Mouse (Mus musculus): ENCODE measurements around the gene Arel1. TPM values are rescaled to one million over a fixed set of nuclear protein-coding genes. Genes with fewer than 3 reads are reported as not detected.

Arel1 gene
- polyA plus RNA-seq, 1 experiment from 2014 or later: 21.5 TPM

DNA sequence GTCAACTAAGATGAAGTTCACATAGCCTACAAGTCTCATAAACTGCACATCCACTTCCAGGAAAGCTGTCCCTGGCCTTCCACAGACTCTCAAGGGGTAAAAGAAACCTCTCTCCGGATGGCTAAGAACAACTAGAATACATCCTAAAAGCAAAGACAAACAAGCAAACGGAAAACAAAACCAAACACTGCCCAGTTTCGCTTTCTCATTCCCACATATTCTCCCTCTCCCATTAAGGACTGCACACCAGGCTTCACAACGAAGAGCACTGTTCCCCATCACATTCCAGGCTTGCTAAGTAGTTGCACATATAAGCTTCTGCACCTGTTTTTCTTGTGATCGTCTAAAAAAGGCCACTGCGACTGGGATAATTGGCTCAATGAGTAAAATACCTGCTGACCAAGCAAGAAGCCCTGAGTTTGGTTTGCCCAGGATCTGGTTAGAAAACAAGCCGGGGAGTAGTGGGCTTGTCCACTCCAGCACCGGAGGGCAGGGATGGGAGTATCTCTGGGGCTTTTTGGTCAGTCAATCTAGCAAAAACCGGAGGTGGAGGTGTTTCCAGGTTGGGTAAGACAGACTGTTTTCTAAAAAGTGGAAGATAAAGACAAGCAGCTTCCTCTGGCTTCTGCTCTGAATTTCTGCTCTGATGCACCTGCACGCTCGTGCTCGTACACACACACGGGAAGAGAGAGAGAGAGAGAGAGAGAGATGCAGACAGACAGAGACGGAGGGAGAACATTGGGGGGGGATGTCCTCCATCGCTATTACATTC is 858 bp downstream of the Arel1 start:
- Histone ChIP-seq H3K27me3 (ENCODE audit: insufficient read depth, poor library complexity, severe bottlenecking) (no peaks in the 10 kb centered on the region), H3K9me3 (no peaks in the 10 kb centered on the region), H3K4me3 (peak overlapping the region; percentile 85), H3K4me1 (replicated peaks) (peaks cover 18% of the 10 kb centered on the region), H3K36me3 (peaks cover 25% of the 10 kb centered on the region), H3K27ac (peak overlapping the region; percentile 90)
- DNase-seq (ENCODE audit: low spot score): no peak
- 27% methylated on average over 15 of the region's 15 CpGs for WGBS

DNA sequence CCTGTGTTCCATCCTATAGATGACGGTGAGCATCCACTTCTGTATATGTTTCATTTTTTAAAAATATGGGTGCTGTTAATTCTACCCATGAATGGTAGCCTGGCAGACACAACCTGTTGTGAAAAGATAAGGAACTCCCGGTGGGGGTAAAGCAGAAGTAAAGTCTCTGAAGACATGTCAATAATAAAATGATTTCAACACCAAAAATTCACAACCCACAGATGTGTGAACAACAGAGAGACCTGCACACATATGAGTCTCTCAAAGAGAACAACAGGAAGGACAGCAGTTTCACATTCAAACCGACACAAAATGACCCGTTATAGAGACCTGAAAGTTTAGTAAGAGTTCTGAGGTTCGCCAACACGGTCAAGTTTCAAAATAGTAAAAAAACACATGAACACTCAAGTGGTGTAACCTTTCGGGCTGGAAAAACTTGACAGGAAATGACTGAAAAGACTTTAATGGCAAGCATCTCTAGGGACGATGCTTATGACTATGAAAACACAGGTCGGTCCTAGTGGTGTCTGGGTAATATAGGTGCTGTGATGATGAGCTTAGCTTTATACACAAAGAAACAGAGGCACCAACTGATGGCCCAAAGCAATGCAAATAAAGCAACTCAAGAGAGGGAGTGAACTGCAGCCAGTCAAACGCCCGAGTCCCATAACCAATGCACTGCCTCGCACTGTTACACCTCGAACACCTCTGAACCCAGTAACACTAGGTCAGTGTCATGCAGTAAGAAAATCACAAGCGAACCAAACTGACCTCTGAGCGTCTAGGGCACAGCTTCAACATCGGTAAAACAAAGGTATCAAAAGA is 1.7 kb downstream of the Arel1 start:
- H3K27ac ChIP-seq: no peak overlapping the region
- H3K27me3 ChIP-seq (ENCODE audit: insufficient read depth, poor library complexity, severe bottlenecking): no peaks in the 10 kb centered on the region
- no peak for DNase-seq (ENCODE audit: low spot score)
- H3K4me1 ChIP-seq (replicated peaks): peaks cover 18% of the 10 kb centered on the region
- H3K9me3 ChIP-seq: no peaks in the 10 kb centered on the region
- H3K4me3 ChIP-seq: peak overlapping the region; percentile 85
- peaks cover 23% of the 10 kb centered on the region for H3K36me3 ChIP-seq
- 85% methylated on average over 16 of the region's 16 CpGs for WGBS

DNA sequence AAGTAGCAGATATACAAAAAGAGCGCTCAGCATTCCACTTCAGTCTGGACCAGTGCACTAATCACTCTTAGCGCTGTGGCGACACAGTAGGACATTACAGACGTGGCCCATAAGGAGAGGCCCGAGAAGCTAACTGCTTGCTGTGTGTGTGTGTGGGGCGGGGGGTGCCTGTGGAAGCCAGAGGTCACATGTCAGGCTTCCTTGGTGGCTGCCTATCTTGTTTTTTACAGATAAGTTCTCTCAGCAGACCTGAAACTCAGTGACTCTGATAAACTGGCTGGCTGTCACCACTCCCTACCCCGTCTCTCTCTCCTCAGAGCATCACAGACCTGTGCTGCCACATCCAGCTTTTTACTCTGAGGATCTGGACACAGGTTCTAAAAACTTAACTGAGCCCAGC is 8.1 kb downstream of the Arel1 start:
- no peak for DNase-seq (ENCODE audit: low spot score)
- H3K36me3 ChIP-seq: peaks cover 23% of the 10 kb centered on the region
- no peak overlapping the region for H3K27ac ChIP-seq
- H3K27me3 ChIP-seq (ENCODE audit: insufficient read depth, poor library complexity, severe bottlenecking): no peaks in the 10 kb centered on the region
- H3K4me3 ChIP-seq: no peak overlapping the region
- H3K4me1 ChIP-seq (replicated peaks): no peaks in the 10 kb centered on the region
- 83% methylated on average over 7 of the region's 7 CpGs for WGBS
- no peaks in the 10 kb centered on the region for H3K9me3 ChIP-seq

DNA sequence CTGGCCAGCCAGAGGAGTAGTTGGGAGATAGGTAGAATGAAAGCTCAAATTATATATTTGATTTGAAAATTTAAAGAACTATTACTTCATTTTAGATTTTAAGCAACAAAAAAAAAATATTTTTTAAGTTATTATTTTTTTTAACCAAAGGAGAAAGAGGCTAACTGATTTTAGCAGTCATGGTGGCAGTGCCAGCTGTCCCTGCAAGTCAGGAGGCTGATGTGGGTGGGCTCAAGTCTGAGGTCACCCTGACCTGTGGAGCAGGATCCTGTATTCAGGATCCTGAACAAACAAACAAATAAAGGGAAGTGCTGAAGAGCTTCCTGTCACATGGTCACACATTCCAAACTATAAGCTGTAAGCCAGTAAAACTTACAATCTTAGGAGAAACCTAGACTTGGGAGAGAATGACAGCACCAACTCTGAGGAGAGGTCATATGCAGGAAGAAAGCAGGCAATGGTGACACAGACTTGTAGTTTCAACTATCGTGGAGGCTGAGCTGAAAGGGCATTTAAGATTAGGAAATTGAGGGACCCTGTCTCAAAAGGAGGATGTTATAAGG is 11.8 kb downstream of the Arel1 start:
- 86% methylated on average over 1 of the region's 1 CpGs for WGBS
- no peaks in the 10 kb centered on the region for H3K27me3 ChIP-seq (ENCODE audit: insufficient read depth, poor library complexity, severe bottlenecking)
- no peaks in the 10 kb centered on the region for H3K4me1 ChIP-seq (replicated peaks)
- no peaks in the 10 kb centered on the region for H3K9me3 ChIP-seq
- no peak for DNase-seq (ENCODE audit: low spot score)
- no peak overlapping the region for H3K27ac ChIP-seq
- H3K4me3 ChIP-seq: no peak overlapping the region
- peaks cover 31% of the 10 kb centered on the region for H3K36me3 ChIP-seq

DNA sequence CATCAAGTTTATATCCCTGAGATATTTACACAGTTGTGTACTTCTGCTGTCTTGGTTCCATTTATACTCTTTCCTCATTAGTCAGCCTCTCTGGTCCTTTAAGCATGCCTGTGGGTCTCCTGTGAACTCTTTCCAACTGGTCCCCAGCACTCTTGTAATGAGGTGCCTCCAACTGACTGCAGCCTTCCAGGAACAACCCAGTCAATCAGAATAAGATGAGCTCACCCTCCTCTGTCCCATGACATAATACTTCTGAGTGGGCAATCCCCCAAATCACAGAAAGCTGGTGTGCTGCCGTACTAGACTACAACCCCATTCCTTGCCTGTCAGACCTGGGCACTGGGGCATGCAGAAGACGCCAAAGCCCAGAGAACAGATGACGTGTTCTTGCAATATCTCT is 14.4 kb downstream of the Arel1 start:
- peaks cover 34% of the 10 kb centered on the region for H3K36me3 ChIP-seq

DNA sequence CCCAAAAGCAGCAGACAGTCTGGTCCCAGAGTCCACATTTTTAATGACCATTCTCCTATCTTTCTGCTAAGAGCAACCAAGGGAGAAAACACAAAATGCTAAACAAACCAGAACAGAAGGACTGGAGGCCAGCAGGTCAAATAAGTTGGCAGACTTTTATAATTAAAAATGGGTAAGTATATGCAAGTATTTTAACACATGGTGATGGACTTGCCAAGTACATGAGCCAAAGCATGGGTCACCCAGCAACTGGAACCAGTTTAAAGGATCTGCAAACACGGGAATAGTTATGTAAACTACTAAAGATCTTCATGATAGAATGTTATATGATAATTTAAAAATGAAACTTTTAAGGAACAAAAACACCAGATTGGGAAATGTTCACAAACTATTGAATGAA is 18.3 kb downstream of the Arel1 start:
- no peak for DNase-seq (ENCODE audit: low spot score)
- 87% methylated on average over 1 of the region's 1 CpGs for WGBS
- no peak overlapping the region for H3K4me3 ChIP-seq
- H3K4me1 ChIP-seq (replicated peaks): no peaks in the 10 kb centered on the region
- H3K27ac ChIP-seq: no peak overlapping the region
- H3K27me3 ChIP-seq (ENCODE audit: insufficient read depth, poor library complexity, severe bottlenecking): no peaks in the 10 kb centered on the region
- peaks cover 56% of the 10 kb centered on the region for H3K36me3 ChIP-seq
- H3K9me3 ChIP-seq: no peaks in the 10 kb centered on the region

More for the DNA sequence above, 14.4 kb downstream of the Arel1 start:
- DNase-seq (ENCODE audit: low spot score): no peak
- Histone ChIP-seq H3K4me3 (no peak overlapping the region), H3K9me3 (no peaks in the 10 kb centered on the region), H3K4me1 (replicated peaks) (no peaks in the 10 kb centered on the region), H3K27ac (no peak overlapping the region), H3K27me3 (ENCODE audit: insufficient read depth, poor library complexity, severe bottlenecking) (no peaks in the 10 kb centered on the region)
- 92% methylated on average over 3 of the region's 3 CpGs for WGBS

DNA sequence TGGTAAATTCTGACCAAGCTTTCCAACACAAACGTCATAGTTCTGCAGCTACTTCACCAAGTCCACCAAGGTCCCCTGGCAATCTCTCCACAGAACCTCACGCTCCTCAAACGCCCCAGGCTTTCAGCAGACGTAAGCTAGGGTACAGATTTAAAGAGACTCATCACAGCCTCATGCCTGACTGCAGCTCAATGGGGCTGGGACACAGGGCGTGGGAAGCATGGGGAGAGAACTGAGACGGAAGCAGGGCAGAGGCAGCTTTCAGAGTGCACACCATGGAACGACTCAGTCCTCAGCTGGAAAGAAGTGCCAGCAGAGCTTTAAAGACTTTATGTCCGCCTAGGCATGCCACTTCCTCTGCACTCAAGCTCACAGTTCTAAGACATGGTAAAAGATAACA is 19.2 kb downstream of the Arel1 start:
- H3K4me1 ChIP-seq (replicated peaks): no peaks in the 10 kb centered on the region
- peaks cover 64% of the 10 kb centered on the region for H3K36me3 ChIP-seq
- H3K27me3 ChIP-seq (ENCODE audit: insufficient read depth, poor library complexity, severe bottlenecking): no peaks in the 10 kb centered on the region
- H3K4me3 ChIP-seq: no peak overlapping the region
- DNase-seq (ENCODE audit: low spot score): no peak
- WGBS: 62% methylated on average over 8 of the region's 8 CpGs
- no peaks in the 10 kb centered on the region for H3K9me3 ChIP-seq
- H3K27ac ChIP-seq: no peak overlapping the region

DNA sequence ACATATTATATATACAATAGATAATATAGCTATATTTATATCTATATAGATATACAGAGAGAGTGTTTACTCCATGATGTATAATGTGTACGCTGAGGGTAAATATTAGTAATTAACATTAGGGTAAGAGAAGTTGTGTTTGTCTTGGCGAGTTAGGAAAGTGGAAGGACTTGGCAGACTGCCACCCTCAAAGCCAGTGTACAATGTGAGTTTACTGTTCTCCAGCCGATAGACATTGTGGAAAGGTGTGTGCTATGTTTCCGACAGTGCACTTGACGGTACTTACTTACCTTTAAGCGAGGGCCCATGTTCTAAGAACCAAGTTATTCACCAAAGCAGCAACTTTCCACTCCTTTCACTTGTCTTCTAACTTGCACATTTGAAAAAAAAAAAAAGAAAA is 19.9 kb downstream of the Arel1 start:
- H3K27ac ChIP-seq: no peak overlapping the region
- no peak for DNase-seq (ENCODE audit: low spot score)
- H3K4me1 ChIP-seq (replicated peaks): no peaks in the 10 kb centered on the region
- peaks cover 61% of the 10 kb centered on the region for H3K36me3 ChIP-seq
- 93% methylated on average over 6 of the region's 6 CpGs for WGBS
- H3K27me3 ChIP-seq (ENCODE audit: insufficient read depth, poor library complexity, severe bottlenecking): no peaks in the 10 kb centered on the region
- H3K9me3 ChIP-seq: no peaks in the 10 kb centered on the region
- no peak overlapping the region for H3K4me3 ChIP-seq

DNA sequence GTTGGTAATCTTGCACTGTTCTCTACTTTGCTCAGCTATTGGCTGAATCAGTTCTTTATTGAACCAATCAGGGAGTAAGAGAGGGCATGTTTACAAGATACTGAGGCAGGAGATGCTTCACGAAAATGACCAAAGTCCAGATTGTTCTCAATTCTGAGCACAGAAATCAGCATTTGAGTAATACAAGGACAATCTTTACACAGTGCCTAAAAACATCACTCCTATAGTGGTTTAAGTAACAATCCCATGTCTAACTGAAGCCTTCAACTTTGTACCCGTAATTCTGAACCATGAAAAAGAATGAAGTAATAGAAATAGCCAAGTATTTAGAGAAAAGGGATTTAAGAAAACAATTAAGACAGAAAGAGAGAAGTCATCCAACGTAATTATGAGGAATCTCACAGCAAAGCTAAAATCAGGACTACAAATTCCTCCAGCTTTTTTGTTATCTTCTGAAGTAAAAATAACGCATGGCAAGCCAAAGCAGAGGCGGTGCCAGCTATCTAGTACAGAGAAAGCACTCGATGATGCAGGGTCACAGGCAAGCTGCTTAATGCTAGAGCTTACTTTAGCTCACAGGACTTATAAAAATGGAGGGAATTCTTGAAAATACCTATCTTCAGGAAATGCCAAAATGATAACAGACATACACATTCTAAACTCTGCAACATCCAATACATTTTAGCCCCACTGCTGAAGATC is 22.0 kb downstream of the Arel1 start:
- Histone ChIP-seq H3K4me1 (replicated peaks) (no peaks in the 10 kb centered on the region), H3K27me3 (ENCODE audit: insufficient read depth, poor library complexity, severe bottlenecking) (no peaks in the 10 kb centered on the region), H3K27ac (no peak overlapping the region), H3K36me3 (peaks cover 67% of the 10 kb centered on the region), H3K4me3 (no peak overlapping the region), H3K9me3 (no peaks in the 10 kb centered on the region)
- 93% methylated on average over 6 of the region's 6 CpGs for WGBS
- no peak for DNase-seq (ENCODE audit: low spot score)

DNA sequence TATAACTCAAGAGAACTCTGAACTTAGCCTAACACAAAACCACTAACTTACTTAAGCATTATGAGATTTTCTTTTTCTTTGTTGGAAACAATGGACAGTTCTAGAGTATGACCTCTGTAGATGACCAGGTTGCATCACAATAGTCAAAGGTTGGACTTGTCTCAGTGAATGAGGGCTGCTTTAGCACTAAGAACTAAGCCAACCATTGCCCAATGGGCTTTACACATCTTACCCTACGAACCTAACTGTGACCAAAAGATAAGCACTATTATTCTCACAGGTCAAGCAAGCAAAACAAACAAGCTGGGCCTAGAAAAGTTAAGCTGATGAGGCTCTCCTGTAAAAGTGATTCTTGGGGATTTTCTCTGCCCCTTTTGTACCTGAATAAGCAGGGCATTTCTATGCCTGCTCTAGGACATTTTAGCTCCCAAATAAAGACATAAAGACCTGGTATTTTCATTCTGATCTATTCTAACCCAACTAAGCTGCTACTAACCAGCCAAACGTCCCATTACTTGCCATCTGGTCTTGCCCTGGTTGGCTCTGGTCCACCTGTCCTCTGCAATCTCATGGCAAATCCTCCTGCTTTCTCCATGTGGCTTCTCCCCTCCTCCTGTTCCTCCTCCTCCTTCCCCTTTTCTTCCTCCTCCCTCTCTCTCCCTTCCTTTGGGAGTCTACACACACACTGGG is 22.7 kb downstream of the Arel1 start:
- H3K36me3 ChIP-seq: peaks cover 70% of the 10 kb centered on the region

DNA sequence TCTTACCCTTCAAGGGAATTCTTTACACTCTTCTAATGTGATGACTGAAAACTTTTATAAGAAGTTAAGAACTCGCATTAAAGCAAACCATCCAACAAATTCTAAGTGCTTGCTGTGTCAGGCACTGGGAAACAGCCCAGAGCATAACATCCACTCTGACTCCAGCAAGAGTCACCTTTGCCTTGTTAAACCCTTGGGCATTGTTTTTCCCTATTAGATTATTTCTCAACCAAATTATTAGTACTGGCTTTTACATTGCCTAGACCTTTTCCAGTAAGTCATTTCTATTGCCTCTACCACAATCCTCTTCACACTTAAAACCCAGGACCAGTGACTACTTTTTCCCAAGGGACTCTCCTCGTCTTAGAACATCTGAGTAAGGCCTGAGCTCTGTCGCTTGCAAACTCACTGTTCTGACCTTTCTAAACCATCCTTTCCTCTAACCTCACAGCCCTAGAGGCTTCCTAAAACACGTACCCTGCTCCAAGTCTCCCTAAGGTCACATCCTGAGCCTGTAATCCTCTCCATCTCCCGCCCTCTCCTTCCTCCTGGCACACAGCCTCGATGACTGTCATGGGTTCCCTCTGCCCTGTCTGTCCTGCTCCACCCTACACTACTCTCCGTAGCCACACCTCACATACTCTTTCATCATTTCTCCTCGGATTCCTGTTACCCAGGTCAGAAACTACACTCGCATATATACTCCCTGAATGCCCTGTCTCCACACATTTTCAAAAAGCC is 25.7 kb downstream of the Arel1 start:
- Histone ChIP-seq H3K9me3 (no peaks in the 10 kb centered on the region), H3K4me1 (replicated peaks) (no peaks in the 10 kb centered on the region), H3K36me3 (peaks cover 88% of the 10 kb centered on the region), H3K27ac (no peak overlapping the region), H3K27me3 (ENCODE audit: insufficient read depth, poor library complexity, severe bottlenecking) (no peaks in the 10 kb centered on the region), H3K4me3 (no peak overlapping the region)
- 91% methylated on average over 9 of the region's 9 CpGs for WGBS
- DNase-seq (ENCODE audit: low spot score): no peak

More for the DNA sequence above, 22.7 kb downstream of the Arel1 start:
- no peaks in the 10 kb centered on the region for H3K4me1 ChIP-seq (replicated peaks)
- no peak for DNase-seq (ENCODE audit: low spot score)
- 83% methylated on average over 2 of the region's 2 CpGs for WGBS
- no peak overlapping the region for H3K4me3 ChIP-seq
- no peaks in the 10 kb centered on the region for H3K9me3 ChIP-seq
- no peak overlapping the region for H3K27ac ChIP-seq
- no peaks in the 10 kb centered on the region for H3K27me3 ChIP-seq (ENCODE audit: insufficient read depth, poor library complexity, severe bottlenecking)

Data from hindbrain, embryonic 10.5 days (tissue).